Mouse (Mus musculus) olfactory bulb, adult 2 months (tissue): ENCODE measurements at regions not wholly inside any gene's neighbourhood (a gene's known extent, or its start where the extent isn't known, plus 50 kb on each side); places are given as distances from the start of the nearest gene placed in this dataset.

Experiments
- H3K27ac ChIP-seq: fragments of 200-500 bp; 2 replicates; pipeline ENCODE4 v1.5.1; 2012; ENCODE audit warnings: low read depth, low read length; ENCODE audit not compliant: insufficient read depth
- H3K4me1 ChIP-seq: fragments of 200-500 bp; 2 replicates; pipeline ENCODE4 v1.6.1; 2012; ENCODE audit warnings: low read length; ENCODE audit not compliant: control insufficient read depth, insufficient read depth
- H3K4me3 ChIP-seq: fragments of 200-500 bp; 2 replicates; pipeline ENCODE4 v1.5.1; 2012; ENCODE audit warnings: mild to moderate bottlenecking, low read depth, low read length, moderate library complexity; ENCODE audit not compliant: insufficient read depth
- CTCF ChIP-seq: fragments of 200-500 bp; IDR thresholded peaks from 2 replicates; pipeline ENCODE4 v1.5.1; 2012; ENCODE audit warnings: low read depth, mild to moderate bottlenecking, low read length, moderate library complexity; ENCODE audit not compliant: insufficient read depth
- POLR2A ChIP-seq: fragments of 200-500 bp; IDR thresholded peaks from 2 replicates; pipeline ENCODE4 v1.6.1; 2012; ENCODE audit warnings: mild to moderate bottlenecking, low read depth, low read length, moderate library complexity; ENCODE audit not compliant: insufficient read depth
- WGBS: fragments of 180-500 bp; shearing (Covaris S2); methylation state at CpG from one replicate; pipeline ENCODE4 v1.1.7; 2018; 5-methylcytosine and 5-hydroxymethylcytosine counted together

DNA sequence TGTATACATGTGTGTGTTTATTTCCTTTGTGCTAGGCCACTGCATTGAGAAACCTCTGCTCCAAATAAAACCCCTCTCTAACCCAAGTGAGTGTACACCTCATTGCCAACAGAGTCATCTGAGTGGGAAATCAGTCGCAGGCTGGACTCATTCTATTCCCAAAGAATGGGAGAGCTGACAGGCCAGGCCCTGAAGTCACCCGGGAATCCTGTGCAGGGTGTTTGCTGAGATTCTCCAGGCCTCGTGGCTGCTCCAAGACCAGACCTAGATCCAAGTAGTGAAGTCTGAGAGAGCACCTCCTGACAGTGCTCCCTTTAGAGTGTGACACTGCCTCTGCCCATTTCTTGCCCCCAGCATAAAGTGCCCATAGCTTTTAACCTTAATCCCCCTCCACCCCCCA is 112.4 kb upstream of the Haao start:
- Histone ChIP-seq H3K4me3 (no peak overlapping the region), H3K4me1 (peaks cover 19% of the 10 kb centered on the region), H3K27ac (no peak overlapping the region)
- 84% methylated on average over 3 of the region's 3 CpGs for WGBS
- TF ChIP-seq CTCF (no peak), POLR2A (no peak)

DNA sequence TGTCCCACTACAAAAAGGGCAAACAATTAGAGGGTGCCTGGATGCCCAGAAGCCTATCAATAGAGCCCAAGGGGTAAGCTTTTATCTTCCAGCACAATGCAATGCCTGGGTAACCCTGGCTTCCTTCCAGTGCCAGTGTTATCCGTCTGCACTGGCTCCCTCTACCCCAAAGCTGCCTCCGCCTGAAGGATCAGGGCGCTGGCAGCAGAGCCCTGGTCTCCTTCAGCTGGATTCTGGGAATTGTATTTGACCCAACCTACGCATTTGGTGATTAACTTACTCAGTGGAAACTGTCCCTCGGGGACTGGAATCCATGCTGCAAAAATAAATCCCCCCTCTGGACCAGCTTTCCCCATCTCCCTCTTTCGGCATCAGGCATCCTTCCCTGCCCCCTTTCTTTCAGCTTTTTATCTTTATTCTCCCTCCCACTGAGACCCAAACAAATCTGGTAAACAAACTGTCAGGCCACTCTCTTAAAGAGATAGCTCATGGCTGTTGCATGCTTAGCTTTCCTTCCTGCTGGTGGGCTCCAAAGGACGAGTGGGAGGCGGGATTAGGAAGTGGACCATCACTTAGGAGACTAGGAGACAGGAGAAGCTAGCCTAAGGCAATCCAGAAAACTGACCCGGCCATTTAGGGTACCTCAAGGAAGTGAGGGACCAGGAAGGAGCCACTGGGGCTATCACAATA is 111.5 kb upstream of the Haao start:
- no peak overlapping the region for H3K27ac ChIP-seq
- H3K4me3 ChIP-seq = no peak overlapping the region
- peaks cover 28% of the 10 kb centered on the region for H3K4me1 ChIP-seq
- TF ChIP-seq CTCF = no peak
- no peak for TF ChIP-seq POLR2A
- WGBS = 58% methylated on average over 9 of the region's 9 CpGs

DNA sequence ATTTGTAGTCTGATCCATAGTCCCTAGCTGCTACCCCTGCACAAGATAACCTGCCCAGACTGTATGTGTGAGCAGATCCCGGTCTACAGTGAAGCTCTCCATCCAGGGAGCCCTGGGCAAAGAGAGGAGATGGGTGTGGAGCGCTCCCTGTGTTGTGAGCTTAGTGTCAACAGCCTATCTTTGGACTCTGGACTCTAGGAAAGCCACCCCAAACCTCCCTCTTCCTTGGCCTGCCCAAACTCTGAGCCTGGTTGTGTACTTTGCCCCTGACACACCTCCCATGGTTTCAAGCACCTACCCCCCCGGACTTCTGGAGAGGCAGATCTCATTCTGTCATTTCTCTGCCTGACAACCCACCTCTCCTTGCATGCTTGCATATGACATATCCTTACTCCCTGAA is 110.9 kb upstream of the Haao start:
- Histone ChIP-seq H3K4me3 (no peak overlapping the region), H3K27ac (no peak overlapping the region), H3K4me1 (peaks cover 30% of the 10 kb centered on the region)
- TF ChIP-seq POLR2A (no peak), CTCF (no peak)
- 84% methylated on average over 3 of the region's 3 CpGs for WGBS

DNA sequence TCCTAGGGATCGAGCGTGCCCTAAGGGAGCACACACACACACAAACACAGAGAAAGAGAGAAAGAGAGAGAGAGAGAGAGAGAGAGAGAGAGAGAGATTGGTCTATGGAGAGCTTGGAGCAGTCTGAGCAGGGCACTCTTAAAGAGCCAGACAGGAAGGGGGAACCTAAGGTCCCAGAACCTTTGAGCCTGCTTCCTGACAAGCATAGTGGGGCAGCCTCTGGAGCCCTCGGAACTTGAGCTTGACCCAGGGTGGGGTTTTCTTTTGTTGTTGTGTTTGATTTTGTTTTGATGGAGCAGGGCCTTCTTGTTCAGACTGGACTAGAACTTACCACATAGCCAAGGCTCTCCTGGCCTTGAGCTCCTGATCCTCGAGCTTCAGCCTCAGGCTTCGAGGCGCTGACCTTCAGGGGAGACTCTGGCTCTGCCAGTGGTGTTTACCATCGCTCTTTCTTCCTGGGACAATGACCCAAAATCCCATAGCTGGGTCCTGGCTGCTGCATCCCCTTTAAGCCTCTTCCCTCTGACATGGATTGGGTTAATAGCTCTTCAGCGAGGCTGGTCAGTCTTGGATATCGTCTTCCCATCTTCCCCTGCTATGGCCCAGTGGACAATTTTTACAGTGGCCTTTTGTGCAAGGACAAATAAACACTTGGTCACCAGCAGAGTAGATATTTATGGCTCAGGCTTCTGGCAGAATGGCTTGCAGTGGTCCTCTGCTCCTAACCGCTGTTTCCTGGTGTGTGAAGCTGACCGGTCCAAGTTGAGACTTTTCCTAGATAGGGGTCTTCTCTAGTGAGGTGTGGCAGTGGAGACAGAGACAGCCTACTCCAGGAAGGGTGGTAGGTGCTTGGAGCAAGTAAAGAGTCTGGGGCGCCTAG is 110.1 kb upstream of the Haao start:
- no peak overlapping the region for H3K27ac ChIP-seq
- TF ChIP-seq POLR2A = no peak
- TF ChIP-seq CTCF = no peak
- H3K4me1 ChIP-seq = peaks cover 36% of the 10 kb centered on the region
- 65% methylated on average over 12 of the region's 12 CpGs for WGBS
- H3K4me3 ChIP-seq = no peak overlapping the region

DNA sequence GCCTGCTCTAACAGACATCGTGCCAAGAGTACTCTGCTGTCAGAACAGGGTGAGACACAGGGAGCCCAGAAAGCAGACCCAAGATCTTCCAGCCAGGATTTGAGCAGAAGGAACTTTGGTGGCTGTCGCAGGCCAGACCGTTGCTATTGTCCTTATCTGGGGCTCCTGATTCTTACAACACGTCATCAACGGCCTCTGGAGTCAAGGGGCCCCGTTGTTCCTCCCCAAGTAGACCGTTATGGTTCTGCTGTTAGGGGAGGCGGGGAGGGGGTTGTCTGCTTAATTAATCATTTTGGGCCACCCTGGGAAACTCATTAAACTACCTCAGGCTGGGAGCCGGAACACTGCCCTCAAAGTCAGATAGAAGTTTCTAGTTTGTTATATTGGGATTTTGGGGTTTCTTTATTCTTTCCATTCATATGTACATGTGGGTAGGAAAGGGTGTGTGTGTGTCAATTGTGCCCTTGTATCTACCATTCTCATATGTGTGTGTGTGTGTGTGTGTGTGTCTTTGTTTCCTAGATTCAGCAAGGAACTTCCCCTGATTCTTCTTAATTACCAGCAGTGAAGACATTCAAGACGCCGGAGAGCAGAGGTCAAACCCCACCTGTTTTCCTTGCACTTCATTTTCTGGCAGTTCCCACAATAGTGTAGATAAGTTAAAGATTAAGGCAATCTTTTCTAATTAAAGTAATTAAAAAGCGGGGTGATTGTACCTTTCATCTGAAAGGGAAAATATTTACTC is 109.2 kb upstream of the Haao start:
- Histone ChIP-seq H3K4me3 (no peak overlapping the region), H3K4me1 (peaks cover 36% of the 10 kb centered on the region), H3K27ac (no peak overlapping the region)
- TF ChIP-seq CTCF (no peak), POLR2A (no peak)
- 81% methylated on average over 12 of the region's 12 CpGs for WGBS

DNA sequence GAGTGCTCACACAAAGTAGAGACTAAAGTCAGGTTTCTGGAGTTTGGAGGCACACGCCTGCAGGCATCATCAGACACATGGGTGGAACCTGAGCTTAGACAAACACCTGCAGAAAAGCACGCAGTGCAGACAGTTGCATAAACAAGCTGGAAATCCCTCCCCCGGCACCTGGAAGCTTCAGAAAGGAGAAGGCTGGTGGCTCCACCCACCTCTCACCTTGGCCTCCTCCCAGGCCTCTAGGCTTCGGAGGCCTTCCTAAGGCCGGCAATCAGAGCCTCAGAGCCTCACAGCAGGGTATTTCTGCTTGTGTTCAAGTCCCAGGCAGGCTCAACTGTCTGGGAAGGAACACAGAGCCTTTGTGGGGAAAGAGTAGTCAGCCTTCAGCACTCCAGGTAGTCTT is 108.2 kb upstream of the Haao start:
- TF ChIP-seq CTCF (no peak), POLR2A (no peak)
- H3K4me1 ChIP-seq = peaks cover 36% of the 10 kb centered on the region
- 72% methylated on average over 5 of the region's 5 CpGs for WGBS
- H3K4me3 ChIP-seq = no peak overlapping the region
- no peak overlapping the region for H3K27ac ChIP-seq

DNA sequence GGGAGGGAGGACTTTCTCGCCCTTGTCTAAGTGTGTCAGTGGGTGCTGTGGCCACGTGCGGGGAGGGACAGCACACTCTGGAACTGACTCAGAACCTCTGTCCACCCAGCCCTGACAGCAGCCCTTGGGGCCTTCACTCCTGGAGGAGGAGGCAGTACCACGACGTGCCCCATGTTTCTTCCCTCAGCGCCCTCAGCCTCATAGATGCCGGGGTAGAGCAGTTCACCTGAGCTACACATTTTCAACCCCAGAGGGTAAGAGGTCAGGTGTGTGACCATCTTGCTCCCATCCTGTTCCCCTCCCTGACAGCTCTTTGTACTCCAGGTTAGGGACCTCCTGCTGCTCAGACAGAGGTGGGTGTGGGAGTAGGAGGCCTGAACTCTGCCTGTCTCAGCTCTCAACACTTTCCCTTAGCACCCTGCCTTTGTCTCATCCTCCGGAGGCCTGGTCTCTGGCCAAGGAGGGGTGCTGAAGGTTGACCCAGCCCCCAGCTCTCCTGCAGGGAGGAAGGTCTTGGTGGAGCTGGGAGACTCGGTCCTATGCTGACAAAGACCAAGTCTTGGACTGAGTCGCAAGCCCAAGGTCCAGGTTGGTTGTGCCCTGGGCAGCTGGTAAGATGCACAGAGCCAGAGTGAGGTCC is 107.4 kb upstream of the Haao start:
- Histone ChIP-seq H3K4me1 (peaks cover 36% of the 10 kb centered on the region), H3K4me3 (no peak overlapping the region), H3K27ac (0 out of 2 replicates have a peak overlapping the region, but pooled peaks have one; percentile 5)
- TF ChIP-seq CTCF (no peak), POLR2A (no peak)
- WGBS = 76% methylated on average over 10 of the region's 10 CpGs

DNA sequence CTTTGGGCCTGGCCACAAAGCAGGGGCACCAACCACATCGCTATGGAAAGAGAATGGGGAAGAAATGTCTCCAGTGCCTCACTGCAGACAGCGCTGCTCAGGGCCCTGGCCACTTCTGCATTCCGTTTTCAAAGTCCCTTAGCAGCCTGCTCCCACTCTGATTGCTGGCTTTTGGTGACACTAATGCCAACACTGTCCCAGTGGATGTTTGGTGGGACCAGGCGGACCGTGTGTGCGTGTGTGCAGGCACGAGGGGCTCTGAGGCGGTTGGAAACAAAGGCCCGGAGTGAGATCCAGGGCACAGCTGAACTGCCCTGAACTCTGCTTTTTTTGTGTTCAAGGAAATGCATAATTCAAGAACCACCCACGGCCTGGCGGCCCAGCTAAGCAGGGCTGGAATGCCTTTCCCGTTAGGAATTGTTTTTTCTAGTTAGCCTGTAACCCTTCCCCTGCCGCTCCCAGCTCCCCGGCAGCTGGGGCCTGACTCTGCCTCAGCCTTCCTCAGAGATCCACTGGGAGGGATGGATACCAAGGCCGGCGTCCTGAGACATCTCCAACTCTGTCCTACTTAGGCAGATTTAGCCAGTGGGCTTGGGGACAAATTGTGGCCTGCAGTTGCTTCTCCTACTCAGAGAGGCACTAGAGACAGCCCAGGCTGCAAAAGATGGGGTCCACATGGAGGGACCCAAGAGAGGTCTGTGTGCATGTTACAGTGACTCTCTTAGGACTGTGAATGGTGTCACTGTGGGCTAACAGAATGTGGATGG is 106.7 kb upstream of the Haao start:
- TF ChIP-seq POLR2A = no peak
- TF ChIP-seq CTCF = no peak
- peaks cover 36% of the 10 kb centered on the region for H3K4me1 ChIP-seq
- WGBS = 31% methylated on average over 16 of the region's 16 CpGs
- no peak overlapping the region for H3K4me3 ChIP-seq
- H3K27ac ChIP-seq = peak overlapping the region; percentile 71
